Mouse (Mus musculus): ENCODE results near the gene Slc6a19. TPM values are rescaled to one million over a fixed set of nuclear protein-coding genes. Genes with fewer than 3 reads are reported as not detected.
"Not testable (repeated sequence)": the region's sequence is repeated elsewhere in the genome, so short reads cannot be mapped to it uniquely, and the experiment has no call there.

Gene Slc6a19
- polyA plus RNA-seq (2015; fragmentation: Nextera tagmentation; extraction: Ambion mirVana) = 0.06 and 0.09 TPM in 2 replicates

DNA sequence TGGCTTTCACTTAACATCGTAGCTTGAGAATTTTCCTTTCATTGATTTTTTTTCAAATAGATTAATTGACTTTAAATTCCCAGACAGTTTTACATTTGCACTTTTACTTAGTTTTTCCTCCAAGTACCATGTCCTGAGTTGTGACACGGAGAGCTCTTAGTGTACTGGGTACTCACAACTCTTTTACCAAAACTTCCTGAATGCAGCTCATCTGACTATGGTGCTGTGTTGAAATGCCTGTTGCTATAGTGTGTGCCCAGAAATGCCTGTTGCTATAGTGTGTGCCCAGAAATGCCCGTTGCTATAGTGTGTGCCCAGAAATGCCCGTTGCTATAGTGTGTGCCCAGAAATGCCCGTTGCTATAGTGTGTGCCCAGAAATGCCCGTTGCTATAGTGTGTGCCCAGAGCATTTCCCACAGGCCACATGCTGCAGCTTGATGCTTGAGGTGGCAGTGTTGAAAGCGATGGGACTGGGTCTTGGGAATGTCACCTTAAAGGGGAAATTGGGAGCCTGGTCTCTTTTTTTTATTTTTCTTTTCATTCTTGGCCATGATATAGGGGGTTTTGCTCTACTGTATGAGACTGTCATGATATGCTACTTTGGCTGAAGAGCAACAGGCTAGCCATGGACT is at the start of gene Slc6a19:
TSS of gene Slc6a19 (minus strand) at position 172 of the 632 bp plus-strand sequence.
- no peaks in the 10 kb centered on the region for H3K27me3 ChIP-seq
- no peak within 1 kb of the TSS for H3K4me2 ChIP-seq (replicated peaks)
- no peak for ATAC-seq
- no peaks in the 10 kb centered on the region for H3K36me3 ChIP-seq
- H3K4me1 ChIP-seq (replicated peaks) = no peaks in the 10 kb centered on the region
- 76% methylated on average over 7 of the region's 7 CpGs for WGBS
- no peak within 1 kb of the TSS for H3K9ac ChIP-seq (replicated peaks)
- no peak within 1 kb of the TSS for H3K4me3 ChIP-seq (replicated peaks)
- H3K27ac ChIP-seq = no peak within 1 kb of the TSS
- H3K9me3 ChIP-seq = no peaks in the 10 kb centered on the region

DNA sequence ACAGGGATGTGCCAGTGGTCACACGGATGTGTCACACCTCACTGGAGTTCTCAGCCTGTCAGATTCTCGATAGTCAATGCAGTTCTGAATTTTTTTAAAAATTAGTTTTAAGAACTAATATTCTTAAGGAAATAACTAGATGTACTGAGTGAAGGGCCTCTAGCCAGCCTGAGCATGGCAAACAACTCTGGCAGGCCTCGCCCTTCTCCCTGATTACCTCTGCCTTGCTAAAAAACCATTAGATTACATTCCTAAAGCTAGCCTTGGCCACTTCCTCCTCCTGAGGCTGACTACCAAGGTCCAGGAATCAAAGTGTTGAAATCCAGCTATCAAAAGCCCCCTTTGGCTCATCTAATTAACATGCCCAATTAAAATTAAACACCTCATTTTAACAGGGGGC is 46.6 kb upstream of the Slc6a19 start:
- H3K9ac ChIP-seq (replicated peaks) = no peak overlapping the region
- WGBS = 95% methylated on average over 3 of the region's 3 CpGs
- ATAC-seq = no peak
- H3K4me3 ChIP-seq (replicated peaks) = no peak overlapping the region
- no peak overlapping the region for H3K27ac ChIP-seq
- H3K4me1 ChIP-seq (replicated peaks) = peaks cover 12% of the 10 kb centered on the region; the same call in 1 of the 2 replicates
- 0 out of 2 replicates have a peak, but pooled peaks cover 4% of the 10 kb centered on the region for H3K27me3 ChIP-seq
- no peaks in the 10 kb centered on the region for H3K36me3 ChIP-seq
- no peaks in the 10 kb centered on the region for H3K9me3 ChIP-seq
- no peak overlapping the region for H3K4me2 ChIP-seq (replicated peaks)

DNA sequence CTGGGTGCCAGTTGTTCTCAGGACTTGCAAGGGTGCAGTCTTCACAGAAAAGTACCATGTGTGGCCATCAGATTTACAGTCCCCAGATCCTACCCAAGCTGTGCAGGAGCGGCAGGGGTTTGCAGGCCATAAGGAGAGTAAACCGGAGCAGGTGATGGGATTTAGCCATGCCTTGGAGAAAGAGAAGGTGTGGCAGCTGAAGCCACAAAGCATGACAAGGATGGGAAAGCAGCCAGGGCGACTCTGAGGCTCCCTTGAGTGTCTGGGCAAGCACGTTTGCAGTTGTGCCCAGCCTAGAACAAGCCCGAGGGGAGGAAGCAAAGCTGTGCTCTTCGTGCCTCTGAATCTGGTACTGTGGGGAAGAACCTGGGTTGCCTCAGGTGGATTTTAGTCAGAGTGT is 45.8 kb upstream of the Slc6a19 start:
- no peak overlapping the region for H3K9ac ChIP-seq (replicated peaks)
- 0 out of 2 replicates have a peak, but pooled peaks cover 4% of the 10 kb centered on the region for H3K27me3 ChIP-seq
- peaks cover 12% of the 10 kb centered on the region; the same call in 1 of the 2 replicates for H3K4me1 ChIP-seq (replicated peaks)
- no peak overlapping the region for H3K4me3 ChIP-seq (replicated peaks)
- H3K36me3 ChIP-seq = no peaks in the 10 kb centered on the region
- H3K4me2 ChIP-seq (replicated peaks) = no peak overlapping the region
- H3K27ac ChIP-seq = no peak overlapping the region
- no peaks in the 10 kb centered on the region for H3K9me3 ChIP-seq
- 64% methylated on average over 6 of the region's 6 CpGs for WGBS
- ATAC-seq = no peak

DNA sequence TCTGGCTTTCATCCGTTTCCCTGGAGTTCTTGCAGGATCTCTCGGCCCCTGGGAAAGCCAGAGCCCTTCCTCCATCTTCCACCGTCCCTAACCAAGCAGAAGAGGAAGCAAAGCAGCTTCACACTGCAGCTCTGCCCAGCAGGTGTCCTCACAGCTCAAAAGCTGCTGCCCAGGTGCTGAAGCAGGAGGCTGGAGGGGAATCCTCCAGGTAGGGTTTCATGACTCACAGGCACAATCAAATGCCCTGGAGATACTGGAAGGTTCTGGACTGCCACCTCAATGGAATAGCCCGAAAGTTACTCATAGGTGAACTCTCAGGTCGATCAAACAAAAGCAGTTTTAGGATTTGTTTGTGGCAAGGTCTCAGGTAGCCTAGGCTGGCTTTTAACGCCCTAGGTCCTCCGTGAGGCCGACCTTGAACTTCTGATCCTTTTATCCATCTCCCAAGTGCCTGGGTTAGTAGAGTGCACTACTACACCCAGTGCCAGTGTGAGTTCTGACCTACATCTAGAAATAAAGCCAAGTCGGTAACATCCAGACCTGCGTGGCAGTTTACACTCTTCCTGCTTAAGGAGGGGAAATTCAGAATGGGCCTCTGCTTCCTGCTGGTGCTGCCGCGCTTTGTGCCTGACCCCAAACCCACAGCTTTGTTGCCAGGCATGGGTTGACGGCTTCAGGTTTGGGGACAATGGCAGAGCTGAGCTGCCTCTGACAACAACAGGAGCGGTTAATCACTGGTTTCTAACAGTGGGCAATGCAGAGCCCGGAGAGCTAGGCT is 44.2 kb upstream of the Slc6a19 start:
- H3K27ac ChIP-seq = no peak overlapping the region; the same call in 1 of the 2 replicates
- H3K27me3 ChIP-seq = 0 out of 2 replicates have a peak, but pooled peaks cover 4% of the 10 kb centered on the region
- peaks cover 20% of the 10 kb centered on the region; the same call in 1 of the 2 replicates for H3K4me1 ChIP-seq (replicated peaks)
- 27% methylated on average over 15 of the region's 15 CpGs for WGBS
- ATAC-seq = no peak
- no peak overlapping the region for H3K9ac ChIP-seq (replicated peaks)
- no peaks in the 10 kb centered on the region for H3K36me3 ChIP-seq
- no peak overlapping the region for H3K4me2 ChIP-seq (replicated peaks)
- H3K4me3 ChIP-seq (replicated peaks) = no peak overlapping the region
- H3K9me3 ChIP-seq = no peaks in the 10 kb centered on the region

DNA sequence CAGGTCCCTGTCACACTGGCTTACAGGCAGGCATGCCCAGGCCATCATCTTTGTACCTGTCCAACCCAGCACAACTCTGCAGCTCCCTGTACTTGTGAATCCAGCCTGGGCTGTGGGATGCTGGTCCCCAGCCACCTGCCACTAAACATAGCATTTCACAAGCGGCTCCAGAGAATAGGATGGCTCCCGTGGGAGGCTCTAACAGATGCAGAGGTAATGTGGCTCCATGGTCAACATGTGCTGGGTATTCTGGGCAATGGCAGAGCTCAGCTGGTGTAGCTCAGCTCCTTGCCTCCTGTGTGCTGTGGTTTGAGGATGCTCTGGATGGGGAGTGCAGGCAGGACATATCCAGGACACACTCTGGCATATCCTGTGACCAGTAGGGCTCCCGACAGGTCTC is 39.0 kb upstream of the Slc6a19 start:
- 81% methylated on average over 3 of the region's 3 CpGs for WGBS
- Histone ChIP-seq H3K36me3 (no peaks in the 10 kb centered on the region), H3K9me3 (no peaks in the 10 kb centered on the region), H3K9ac (replicated peaks) (no peak overlapping the region), H3K4me3 (replicated peaks) (no peak overlapping the region), H3K27ac (no peak overlapping the region), H3K4me2 (replicated peaks) (no peak overlapping the region), H3K4me1 (replicated peaks) (peaks cover 17% of the 10 kb centered on the region), H3K27me3 (no peaks in the 10 kb centered on the region)
- ATAC-seq = no peak

DNA sequence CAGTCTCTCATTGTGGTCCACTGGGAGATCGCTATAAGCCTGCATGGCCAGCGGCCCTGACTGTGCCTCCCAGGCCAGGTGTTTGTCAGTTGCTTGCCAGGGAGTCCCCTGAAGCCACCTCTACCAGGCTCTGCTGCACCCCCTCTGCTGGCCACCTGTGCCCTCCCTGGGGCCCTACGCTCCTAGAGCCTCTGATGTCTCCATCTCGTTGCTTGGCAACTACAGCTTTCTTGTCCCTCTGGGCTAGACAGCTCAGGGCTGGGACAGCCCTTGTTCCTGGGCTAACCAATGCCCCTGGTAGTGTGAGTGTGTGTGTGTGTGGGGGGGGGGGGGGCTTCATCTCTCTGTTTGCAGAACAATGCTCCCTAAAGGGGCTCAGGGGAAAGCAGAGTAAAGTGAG is 38.3 kb upstream of the Slc6a19 start:
- Histone ChIP-seq H3K4me1 (replicated peaks) (peaks cover 17% of the 10 kb centered on the region), H3K9me3 (no peaks in the 10 kb centered on the region), H3K36me3 (no peaks in the 10 kb centered on the region), H3K27me3 (no peaks in the 10 kb centered on the region), H3K4me2 (replicated peaks) (no peak overlapping the region), H3K4me3 (replicated peaks) (no peak overlapping the region), H3K27ac (no peak overlapping the region), H3K9ac (replicated peaks) (no peak overlapping the region)
- peak; percentile 88 for ATAC-seq
- 34% methylated on average over 4 of the region's 4 CpGs for WGBS

DNA sequence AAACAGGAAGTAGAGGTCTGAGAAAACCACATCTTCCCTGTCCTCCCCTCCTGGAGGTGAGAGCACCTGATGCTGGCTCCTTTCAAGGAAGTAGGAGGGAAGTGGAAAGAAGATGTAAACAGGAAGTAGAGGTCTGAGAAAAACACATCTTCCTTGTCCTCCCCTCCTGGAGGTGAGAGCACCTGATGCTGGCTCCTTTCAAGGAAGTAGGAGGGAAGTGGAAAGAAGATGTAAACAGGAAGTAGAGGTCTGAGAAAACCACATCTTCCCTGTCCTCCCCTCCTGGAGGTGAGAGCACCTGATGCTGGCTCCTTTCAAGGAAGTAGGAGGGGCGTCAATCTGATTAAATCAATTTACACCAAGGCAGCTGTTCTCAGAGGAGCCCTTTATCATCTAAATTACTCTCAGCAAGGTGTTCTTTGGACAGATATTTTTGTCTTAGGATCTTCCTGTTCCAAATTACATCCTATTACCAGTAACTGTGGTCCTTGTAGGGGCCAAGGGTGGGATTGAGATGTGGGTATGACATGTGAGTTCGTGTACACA is 35.8 kb upstream of the Slc6a19 start:
- 58% methylated on average over 2 of the region's 2 CpGs for WGBS
- H3K27ac ChIP-seq; H3K36me3 ChIP-seq; H3K4me3 ChIP-seq (replicated peaks); H3K27me3 ChIP-seq; H3K9me3 ChIP-seq; ATAC-seq; H3K9ac ChIP-seq (replicated peaks); H3K4me2 ChIP-seq (replicated peaks): not testable (repeated sequence)
- peaks cover 17% of the 10 kb centered on the region for H3K4me1 ChIP-seq (replicated peaks)

DNA sequence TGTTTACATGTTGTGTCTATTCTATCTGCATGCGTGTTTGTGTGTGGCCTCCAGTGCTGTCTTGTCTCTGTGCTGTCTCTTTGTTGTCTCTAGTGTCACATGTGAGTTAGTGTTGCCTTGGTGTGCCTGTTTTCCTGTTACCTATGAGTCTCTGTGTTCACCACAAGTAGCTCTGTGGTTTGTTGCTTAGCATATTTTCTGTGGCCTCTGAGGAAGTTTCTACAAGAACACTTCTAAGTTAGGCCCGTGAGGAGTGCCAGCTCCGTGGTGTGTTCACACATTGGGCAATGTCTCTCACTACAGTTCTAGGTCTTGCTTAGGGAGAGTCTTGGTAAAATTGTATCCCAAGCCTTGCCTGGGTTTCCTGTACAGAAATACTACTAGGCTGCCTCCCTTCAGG is 32.3 kb upstream of the Slc6a19 start:
- Histone ChIP-seq H3K36me3 (no peaks in the 10 kb centered on the region), H3K9me3 (no peaks in the 10 kb centered on the region), H3K27me3 (peaks cover 24% of the 10 kb centered on the region), H3K4me3 (replicated peaks) (no peak overlapping the region), H3K9ac (replicated peaks) (no peak overlapping the region), H3K4me1 (replicated peaks) (peaks cover 9% of the 10 kb centered on the region), H3K27ac (no peak overlapping the region), H3K4me2 (replicated peaks) (no peak overlapping the region)
- WGBS = 82% methylated on average over 3 of the region's 3 CpGs
- ATAC-seq = no peak

DNA sequence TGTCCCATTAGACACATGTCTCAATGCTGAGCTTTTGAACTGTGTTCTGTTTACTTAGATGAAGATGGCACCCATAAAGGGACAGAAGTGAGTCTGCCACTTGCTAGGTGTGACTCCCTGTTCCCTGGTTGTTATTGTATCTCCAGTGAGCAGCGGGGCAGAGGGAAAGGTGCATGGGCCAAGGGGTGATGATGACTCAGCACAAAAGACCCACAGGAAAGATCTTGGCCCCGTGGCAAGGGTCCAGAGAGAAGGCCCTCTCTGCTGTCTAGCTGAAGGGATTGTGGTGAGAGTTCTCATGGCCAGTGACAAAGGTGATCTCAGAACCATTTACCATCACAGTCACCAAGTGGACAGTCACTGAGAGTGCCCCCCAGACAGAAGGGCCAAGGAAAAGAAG is 31.3 kb upstream of the Slc6a19 start:
- Histone ChIP-seq H3K4me1 (replicated peaks) (peaks cover 9% of the 10 kb centered on the region), H3K27me3 (peaks cover 27% of the 10 kb centered on the region), H3K4me3 (replicated peaks) (no peak overlapping the region), H3K4me2 (replicated peaks) (no peak overlapping the region), H3K27ac (no peak overlapping the region), H3K9me3 (no peaks in the 10 kb centered on the region), H3K9ac (replicated peaks) (no peak overlapping the region), H3K36me3 (no peaks in the 10 kb centered on the region)
- 80% methylated on average over 2 of the region's 2 CpGs for WGBS
- no peak for ATAC-seq

DNA sequence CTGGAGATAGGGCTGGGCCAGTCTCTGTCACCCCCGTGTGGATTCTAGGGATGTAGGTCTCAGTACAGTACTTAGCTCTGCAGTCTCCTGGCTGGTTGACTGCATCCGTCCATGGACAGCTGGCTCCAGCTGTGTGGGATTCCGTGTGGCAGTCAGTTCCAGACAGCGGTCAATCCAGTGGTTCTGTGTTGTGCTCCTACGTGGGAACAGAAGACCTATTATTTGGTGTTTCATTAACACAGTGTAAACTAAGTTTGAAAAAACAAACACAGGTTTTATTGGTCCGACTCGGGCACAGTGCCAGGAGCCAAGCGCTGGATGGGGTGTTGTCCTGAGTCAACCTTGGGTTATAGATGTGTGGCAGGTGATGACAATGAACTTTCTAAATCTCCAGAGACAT is 30.6 kb upstream of the Slc6a19 start:
- Histone ChIP-seq H3K4me2 (replicated peaks) (no peak overlapping the region), H3K4me3 (replicated peaks) (no peak overlapping the region), H3K27ac (no peak overlapping the region), H3K36me3 (no peaks in the 10 kb centered on the region), H3K9ac (replicated peaks) (no peak overlapping the region), H3K4me1 (replicated peaks) (peaks cover 9% of the 10 kb centered on the region), H3K9me3 (no peaks in the 10 kb centered on the region), H3K27me3 (peaks cover 27% of the 10 kb centered on the region)
- ATAC-seq = no peak
- 88% methylated on average over 8 of the region's 8 CpGs for WGBS

DNA sequence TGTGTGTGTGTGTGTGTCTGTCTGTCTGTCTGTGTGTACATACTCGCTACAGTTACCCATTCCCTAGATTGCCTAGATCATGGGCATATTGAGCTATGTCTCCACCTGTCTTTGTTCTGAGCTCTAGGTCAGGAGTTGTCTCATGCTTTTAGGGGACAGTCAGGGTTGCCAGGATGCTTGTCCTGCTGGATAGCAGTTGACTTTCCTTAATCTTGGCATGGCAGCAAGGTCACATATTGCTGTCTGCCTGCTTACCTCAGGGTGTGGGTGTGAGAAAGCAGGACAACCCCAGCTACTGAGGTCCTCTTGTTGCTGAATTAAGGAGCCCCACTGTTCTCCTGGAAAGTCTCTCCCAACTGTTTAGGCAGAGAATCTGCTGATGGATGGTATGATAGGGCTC is 29.7 kb upstream of the Slc6a19 start:
- H3K27me3 ChIP-seq = peaks cover 32% of the 10 kb centered on the region
- no peaks in the 10 kb centered on the region for H3K36me3 ChIP-seq
- H3K4me1 ChIP-seq (replicated peaks) = peaks cover 9% of the 10 kb centered on the region
- H3K9me3 ChIP-seq = no peaks in the 10 kb centered on the region
- H3K27ac ChIP-seq = no peak overlapping the region
- no peak overlapping the region for H3K9ac ChIP-seq (replicated peaks)
- ATAC-seq = no peak
- H3K4me2 ChIP-seq (replicated peaks) = no peak overlapping the region
- WGBS = 88% methylated on average over 1 of the region's 1 CpGs
- no peak overlapping the region for H3K4me3 ChIP-seq (replicated peaks)

Measured in midbrain, embryonic 13.5 days (tissue).